8 mouse cellular contexts compared by ENCODE assay signal in the genomic region with DNA sequence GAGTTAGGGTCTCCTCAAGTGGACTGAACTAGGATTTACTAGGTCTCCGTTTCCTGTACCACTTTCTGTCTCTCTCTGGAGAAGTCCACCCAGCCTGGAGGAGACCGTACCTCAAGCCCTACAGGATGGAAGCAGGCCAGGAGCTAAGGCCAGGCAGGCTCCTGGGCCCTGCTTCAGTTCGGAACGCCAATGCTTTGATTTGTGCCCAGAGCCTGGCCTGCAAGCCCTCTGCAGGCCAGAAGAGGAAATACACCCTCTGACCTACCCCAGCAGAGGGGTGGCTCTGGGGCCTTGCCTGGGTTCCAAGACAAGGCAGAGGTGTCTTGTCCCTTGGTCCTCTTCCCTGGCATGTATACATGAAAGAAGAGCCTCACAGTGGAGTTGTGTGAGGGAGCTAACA. TPM values are rescaled to one million over a fixed set of nuclear protein-coding genes. Genes with fewer than 3 reads are reported as not detected.
DNase-seq lines count a peak whose midpoint lies in the region; ATAC-seq and TF ChIP-seq lines count a peak whose summit lies in the region.
"Had no signal": no experiment of that assay in that cellular context is flagged by ENCODE, and none has a peak within 500 bp of the region (broad histone marks: within the 10 kb centered on the region; RNA-seq: fewer than 3 reads in every experiment).

No protein-coding gene starts in this region.

- H3K4me3 ChIP-seq in layer of hippocampus, adult 2 months = no peak overlapping the region
- H3K4me3 ChIP-seq in G1E (ENCODE audit: low read depth, low read length) = no peak overlapping the region
- H3K4me3 ChIP-seq: stomach, embryonic 15.5 days had no signal

- H3K36me3 ChIP-seq in G1E (replicated peaks) = no peaks in the 10 kb centered on the region
- H3K36me3 ChIP-seq: stomach, embryonic 15.5 days had no signal

- TF ChIP-seq CTCF in layer of hippocampus, adult 2 months (conservative IDR thresholded peaks at IDR 0.05) = peak; percentile 99
- TF ChIP-seq CTCF in G1E (IDR thresholded peaks at IDR 0.05; ENCODE audit: low read depth, low read length) = peak; percentile 83

- H3K27me3 ChIP-seq in G1E (ENCODE audit: insufficient read depth, low read length) = peaks cover 20% of the 10 kb centered on the region; the same call in 1 of the 2 replicates
- H3K27me3 ChIP-seq: stomach, embryonic 15.5 days had no signal

- ATAC-seq in G1E (ENCODE audit: extremely low read depth, insufficient number of reproducible peaks, low FRiP score, poor library complexity, severe bottlenecking) = no peak

- H3K27ac ChIP-seq in layer of hippocampus, adult 2 months = no peak overlapping the region
- H3K27ac ChIP-seq: stomach, embryonic 15.5 days had no signal

- no peaks in the 10 kb centered on the region for H3K9me3 ChIP-seq in G1E (replicated peaks)
- H3K9me3 ChIP-seq: stomach, embryonic 15.5 days had no signal

- no peak for DNase-seq in layer of hippocampus, adult 2 months (ENCODE audit: low spot score in 2 of 2)
- DNase-seq in layer of hippocampus, postnatal 10 days (ENCODE audit: low spot score in 2 of 2) = no peak
- peak; percentile 36 for DNase-seq in G1E (ENCODE audit: low spot score)
- DNase-seq in cerebellum, postnatal 14 days = peak; percentile 71 to 72
- DNase-seq in kidney, postnatal 4 days = peak; percentile 34 to 52
- DNase-seq in retina, postnatal 1 day = peak; percentile 69
- no peak for DNase-seq in natural killer cell, adult 2 months (ENCODE audit: low spot score in 2 of 2)

- H3K4me1 ChIP-seq in G1E (ENCODE audit: insufficient read depth, low read depth, low read length) = no peaks in the 10 kb centered on the region
- H3K4me1 ChIP-seq: stomach, embryonic 15.5 days had no signal

RNA-seq across cellular contexts. Expression of gene P2ry6, which starts 9.4 kb away (rescaled TPM):
- 1 to 10 TPM; 3.0 to 3.6 TPM for total RNA-seq in layer of hippocampus, adult 2 months (2021)
- 1 to 10 TPM; 4.0 TPM for total RNA-seq in layer of hippocampus, postnatal 10 days (2021)
- total RNA-seq in G1E (2014; fragmentation: Nextera tagmentation) (not detected in 2 replicates), G1E (2017) (0.27 TPM in 1 of 2 replicates, not detected in the other)
- 0.02 TPM in 1 of 2 replicates, not detected in the other for polyA plus RNA-seq in G1E (2012)

RNA-seq across cellular contexts. Expression of gene Arhgef17, which starts 33.2 kb away (rescaled TPM):
- 100 to 1,000 TPM; 163 to 171 TPM for total RNA-seq in layer of hippocampus, adult 2 months (2021)
- total RNA-seq in layer of hippocampus, postnatal 10 days (2021) = 10 to 100 TPM; 76.5 to 81.6 TPM
- total RNA-seq in G1E (2014; fragmentation: Nextera tagmentation) = not detected in 2 replicates
- total RNA-seq in G1E (2017) = under 0.01 and 0.05 TPM in 2 replicates
- 0.02 TPM in 1 of 2 replicates, not detected in the other for polyA plus RNA-seq in G1E (2012)

RNA-seq across cellular contexts. Expression of gene P2ry2, which starts 47.6 kb away (rescaled TPM):
- under 1 TPM; 0.86 to 0.87 TPM for total RNA-seq in layer of hippocampus, adult 2 months (2021)
- 1 to 10 TPM; 1.2 to 2.2 TPM for total RNA-seq in layer of hippocampus, postnatal 10 days (2021)
- not detected in 2 replicates for total RNA-seq in G1E (2014; fragmentation: Nextera tagmentation)
- total RNA-seq in G1E (2017) = 0.27 and 0.35 TPM in 2 replicates
- not detected in 2 replicates for polyA plus RNA-seq in G1E (2012)

Comparison
In these comparisons a context has a peak if more than half of its experiments do, and no peak if none do; other contexts are left out.
1. DNase-seq: peak in G1E (single experiment), cerebellum, postnatal 14 days (2 of 2), kidney, postnatal 4 days (2 of 2) and retina, postnatal 1 day (single experiment); none in layer of hippocampus, adult 2 months (0 of 2), layer of hippocampus, postnatal 10 days (0 of 2) and natural killer cell, adult 2 months (0 of 2).
2. RNA of gene Arhgef17, which starts 33.2 kb away (total RNA-seq): 163 to 171 TPM in layer of hippocampus, adult 2 months and 76.5 to 81.6 TPM in layer of hippocampus, postnatal 10 days; under 0.01 to 0.05 TPM in G1E; every median in the first group is over 10 times any median in the second.